Mouse (Mus musculus): ENCODE data around the gene Kat14.

- TF ChIP-seq SIN3A (IDR thresholded peaks at IDR 0.05; ENCODE audit: low read length): no peak
- TF ChIP-seq POLR2AphosphoS2 (IDR thresholded peaks at IDR 0.05; ENCODE audit: low read length): no peak
- TF ChIP-seq CTCF (IDR thresholded peaks at IDR 0.05 in 2 of 3, conservative IDR thresholded peaks at IDR 0.05 in 1 of 3; ENCODE audit: control insufficient read depth in 1 of 3, insufficient read depth in 1 of 3, low read depth in 2 of 3, low read length in 3 of 3, poor library complexity in 1 of 3, severe bottlenecking in 1 of 3): no peak
- no peak for TF ChIP-seq USF2 (IDR thresholded peaks at IDR 0.05; ENCODE audit: borderline replicate concordance in 1 of 2, insufficient read depth in 1 of 2, low read depth in 1 of 2, low read length in 2 of 2)
- TF ChIP-seq NELFE (IDR thresholded peaks at IDR 0.05; ENCODE audit: low read depth, low read length): no peak
- no peak for TF ChIP-seq MAZ (IDR thresholded peaks at IDR 0.05; ENCODE audit: low read depth, low read length)
Observed at GRCm38 (mm10) chr2:144371566-144371965, 2.8 kb downstream of the Kat14 start.
